Mouse (Mus musculus) heart, adult 11 months (tissue): ENCODE measurements around the gene Igf2.

Experiments
- DNase-seq: peaks from one replicate; pipeline ENCODE4 v3.0.0; 2022

Gene Igf2

DNA sequence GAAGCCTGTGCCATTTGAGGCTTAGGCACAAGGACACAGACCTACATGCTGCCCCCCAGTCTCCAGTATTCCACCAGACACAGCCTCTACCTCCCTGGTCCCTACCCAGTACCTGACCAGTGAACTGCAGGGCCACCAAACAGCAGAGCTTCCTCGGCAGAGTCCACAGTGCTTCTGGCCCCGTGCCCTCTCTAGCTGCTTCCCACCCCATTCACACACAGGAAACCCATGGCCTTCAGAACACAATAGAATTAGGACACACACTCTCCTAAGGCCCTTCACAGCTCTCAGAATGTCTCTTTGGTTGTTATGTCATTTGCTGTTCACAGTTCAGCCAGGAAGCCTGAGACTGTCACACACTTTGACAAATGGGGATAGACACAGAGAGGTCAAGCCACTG, at the start of gene Igf2:
Gene Igf2 (minus strand): TSS at position 158 of the 400 bp plus-strand sequence.
- peak; percentile 94 for DNase-seq

GRCm38 (mm10) chr7:142714783-142715498, 48.3 kb upstream of the Igf2 start:
- DNase-seq: peak; percentile 79

DNA sequence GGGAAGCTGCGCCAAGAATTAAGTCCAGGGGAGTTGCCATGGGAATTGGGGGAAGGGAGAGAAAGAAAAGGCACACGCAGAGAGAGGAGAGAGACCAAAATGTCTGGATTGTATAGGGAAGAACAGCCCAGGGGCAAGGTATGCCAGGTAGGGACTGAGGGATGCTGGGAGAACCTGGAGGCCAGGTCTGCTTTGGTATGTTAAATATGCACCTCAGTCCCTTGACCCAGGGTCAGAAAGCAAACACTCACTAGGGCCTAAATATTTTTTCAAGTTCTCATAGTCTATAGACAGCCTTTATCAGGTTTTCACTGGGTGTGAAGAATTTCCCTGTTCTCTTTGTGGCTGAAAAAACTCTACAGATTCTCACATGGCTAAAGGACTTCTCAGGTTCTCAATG, 40.3 kb upstream of the Igf2 start:
- DNase-seq: no peak

- DNase-seq: peak; percentile 97
Measured at GRCm38 (mm10) chr7:142699334-142699860, 32.8 kb upstream of the Igf2 start.

GRCm38 (mm10) chr7:142678611-142679010, 12.0 kb upstream of the Igf2 start:
- peak; percentile 93 for DNase-seq

GRCm38 (mm10) chr7:142675644-142676043, 9.0 kb upstream of the Igf2 start:
- peak; percentile 66 for DNase-seq

GRCm38 (mm10) chr7:142675141-142675540, 8.5 kb upstream of the Igf2 start:
- peak; percentile 74 for DNase-seq

- DNase-seq: peak; percentile 48
Measured at GRCm38 (mm10) chr7:142672120-142672519, 5.5 kb upstream of the Igf2 start.

DNA sequence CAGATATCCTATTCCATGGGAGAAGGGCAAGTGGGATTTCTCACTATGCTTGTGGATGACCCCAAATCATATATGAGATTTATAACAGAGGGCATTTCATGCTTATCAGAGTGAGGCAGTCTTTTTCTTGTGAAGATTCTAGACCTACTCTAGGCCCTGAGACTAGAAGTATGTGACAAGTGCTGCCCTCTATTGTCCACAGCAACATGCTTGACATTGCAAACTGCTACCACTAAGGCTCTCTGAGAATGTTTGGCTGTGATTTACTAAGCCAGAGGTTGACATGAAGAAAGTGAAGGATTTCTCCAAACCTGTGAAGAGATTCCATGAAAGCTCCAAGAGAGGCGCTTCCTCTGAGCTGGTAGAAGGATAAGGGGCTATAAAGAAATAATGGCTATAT, 4.5 kb upstream of the Igf2 start:
- peak; percentile 14 for DNase-seq

- DNase-seq: peak; percentile 85
Measured at GRCm38 (mm10) chr7:142669751-142670625, 3.4 kb upstream of the Igf2 start, which contains the start of gene Gm49394. Gm49394 (minus strand) TSS chr7:142669942.

DNA sequence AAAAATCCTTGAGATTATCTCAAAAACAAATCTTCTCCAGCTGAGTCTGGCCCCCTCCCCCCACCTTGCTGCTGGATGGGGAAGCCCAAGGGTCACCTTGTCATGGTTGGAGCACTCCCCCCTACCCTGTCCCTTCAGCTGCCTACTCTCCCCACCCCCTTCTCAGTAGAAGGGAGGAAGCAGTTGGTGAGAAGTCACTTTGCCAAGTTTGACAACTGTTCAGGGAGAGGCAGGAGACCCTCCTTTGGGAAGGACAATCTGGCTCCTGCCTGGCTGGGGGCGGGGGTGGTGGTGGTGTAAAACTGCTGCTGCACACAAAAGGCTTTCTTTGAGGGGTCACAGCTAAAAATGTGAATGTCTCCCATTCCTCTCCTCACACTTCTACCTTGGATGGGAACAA, 1.7 kb upstream of the Igf2 start:
- DNase-seq: peak; percentile 76

GRCm38 (mm10) chr7:142667521-142667920, 905 bp upstream of the Igf2 start:
- DNase-seq: peak; percentile 76

GRCm38 (mm10) chr7:142666109-142666508, 507 bp downstream of the Igf2 start:
- peak; percentile 93 for DNase-seq

- DNase-seq: peak; percentile 87
Measured at GRCm38 (mm10) chr7:142665364-142665763, 1.3 kb downstream of the Igf2 start.

GRCm38 (mm10) chr7:142664465-142665029, 2.1 kb downstream of the Igf2 start:
- peak; percentile 71 for DNase-seq

DNA sequence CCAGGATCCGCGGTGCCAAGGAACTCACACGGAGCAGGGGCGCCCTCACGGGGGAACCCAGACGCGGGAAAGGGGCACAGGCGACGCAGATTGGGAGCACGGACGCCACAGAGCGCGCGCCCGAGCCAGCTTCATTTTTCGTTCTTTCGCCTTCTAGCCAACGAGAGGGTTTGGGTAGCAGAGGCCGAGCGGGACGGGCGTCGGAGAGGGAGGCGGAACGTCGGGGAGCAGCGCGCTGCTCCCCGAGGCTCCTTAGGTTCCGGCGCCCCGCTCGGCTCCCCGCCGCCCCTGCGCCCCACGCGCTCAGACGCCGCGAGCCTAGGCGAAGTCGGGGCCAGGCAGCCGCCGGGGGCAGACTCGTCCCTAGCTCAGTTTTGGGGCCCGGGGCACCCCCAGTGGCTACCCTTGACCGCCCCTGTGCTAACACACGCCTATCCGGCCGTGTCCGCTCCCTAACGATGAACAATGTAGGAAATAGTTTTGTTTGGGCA, 2.6 kb downstream of the Igf2 start:
- DNase-seq: peak; percentile 34

GRCm38 (mm10) chr7:142663151-142663550, 3.5 kb downstream of the Igf2 start:
- DNase-seq: peak; percentile 41

GRCm38 (mm10) chr7:142661811-142662210, 4.8 kb downstream of the Igf2 start:
- peak; percentile 15 for DNase-seq

DNA sequence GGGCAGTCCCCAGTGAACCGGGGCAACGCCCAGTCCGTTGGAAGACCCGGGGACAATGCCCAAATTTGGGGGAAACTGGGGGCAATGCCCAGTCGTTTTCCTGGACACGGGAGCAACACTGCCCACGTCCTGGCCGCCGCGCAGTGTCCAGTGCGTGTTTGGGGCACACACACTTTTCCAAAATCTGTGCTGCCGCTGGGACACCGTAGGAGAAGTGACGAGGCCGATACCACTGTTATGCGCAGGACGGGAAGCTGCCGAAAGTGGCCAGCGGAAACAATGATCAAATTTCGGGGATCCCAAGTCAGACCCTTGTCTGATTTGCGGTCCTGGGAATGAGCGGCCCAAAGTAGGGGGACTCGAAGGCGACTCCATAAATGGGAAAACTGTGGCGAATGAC, 5.6 kb downstream of the Igf2 start:
- no peak for DNase-seq

DNA sequence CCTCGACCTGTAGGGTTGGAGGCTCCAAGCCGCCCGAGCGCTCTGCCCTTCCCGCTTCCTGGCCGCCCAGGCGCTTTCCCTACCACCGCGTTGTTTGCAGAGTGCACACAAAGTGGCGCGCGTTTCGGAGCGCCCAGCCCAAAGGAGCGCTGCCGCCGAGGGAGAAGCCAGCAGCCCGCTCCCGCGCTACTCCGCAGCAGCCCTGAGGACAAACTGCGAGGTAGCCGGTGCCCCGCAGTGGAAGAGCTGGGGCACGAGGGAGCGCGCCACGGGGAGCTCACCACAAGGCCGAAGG, 6.0 kb downstream of the Igf2 start:
- no peak for DNase-seq

DNA sequence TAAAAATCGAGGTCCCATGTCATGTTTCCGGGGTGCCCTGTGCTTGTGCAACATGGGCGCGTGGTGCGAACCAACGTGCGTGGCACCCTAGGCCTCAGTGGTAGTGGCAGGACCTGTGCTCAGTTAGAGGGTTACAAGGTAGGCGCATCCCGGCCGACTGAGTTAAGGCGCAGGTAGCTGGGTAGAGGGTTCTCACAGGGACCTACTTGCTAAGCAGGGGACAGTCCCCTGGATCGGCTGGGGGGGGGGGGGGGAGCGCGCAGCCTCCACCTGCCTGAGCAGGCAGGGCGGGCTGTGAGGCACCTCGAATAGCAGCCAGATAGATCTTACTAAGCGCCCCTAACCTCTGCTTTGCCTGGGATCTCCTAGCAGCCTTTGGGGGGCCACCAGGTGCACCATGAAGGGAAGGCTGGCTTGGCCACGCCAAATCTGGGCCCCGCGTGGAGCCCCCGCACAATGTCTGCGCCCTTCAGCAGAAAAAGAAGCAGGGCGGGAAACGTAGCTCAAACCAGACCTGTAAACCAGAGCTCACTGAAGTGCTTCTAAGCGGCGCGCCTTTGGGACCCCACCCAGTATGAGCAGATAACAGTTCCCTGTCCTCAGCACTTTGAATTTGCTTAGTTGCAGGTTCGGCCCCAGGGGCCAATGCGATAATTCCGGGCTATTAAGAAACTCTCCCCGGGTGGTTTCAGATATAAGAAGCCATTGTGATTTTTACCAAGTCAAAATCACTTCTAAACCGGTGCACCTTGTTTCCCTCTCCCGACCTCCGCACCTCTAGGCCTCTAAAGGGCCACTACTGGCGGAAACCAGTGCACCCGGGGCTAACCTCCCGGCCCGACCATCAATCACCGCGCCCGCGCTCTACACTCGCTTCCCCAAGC, 6.6 kb downstream of the Igf2 start:
- no peak for DNase-seq

- no peak for DNase-seq
Measured at GRCm38 (mm10) chr7:142659181-142659681, 7.4 kb downstream of the Igf2 start.
